Mouse (Mus musculus): ENCODE measurements around the gene Lrba.

DNA sequence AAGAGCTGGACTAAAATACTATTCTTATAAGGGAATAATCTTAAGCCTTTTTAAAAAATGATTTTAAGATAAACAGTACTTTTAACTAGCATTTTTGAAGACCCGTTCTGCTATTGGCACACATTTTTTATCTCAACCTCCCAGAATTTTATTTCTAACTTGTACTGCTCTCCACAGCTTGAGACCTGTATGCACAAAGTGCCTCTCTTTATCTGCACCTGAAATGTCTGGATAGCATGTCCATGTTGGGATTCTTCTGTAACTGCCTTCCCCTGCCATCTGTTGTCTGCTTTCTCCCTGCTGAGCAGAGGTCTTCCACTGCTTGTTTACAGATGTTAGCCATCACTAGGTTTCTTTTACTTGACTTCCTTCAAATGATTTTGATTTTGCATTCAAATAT lies 202.3 kb downstream of the Lrba start:
- TF ChIP-seq CTCF (IDR thresholded peaks at IDR 0.05) (no peak), EP300 (IDR thresholded peaks at IDR 0.05; ENCODE audit: insufficient read depth, low read depth, low read length) (no peak)
